Mouse (Mus musculus) ES-CJ7 (cell line): ENCODE results near the gene Shisa5.

Source experiments
- DNase-seq: peaks from one replicate; pipeline ENCODE4 v3.0.0; 2011; ENCODE audit warnings: low read depth, low spot score

Shisa5 gene

DNA sequence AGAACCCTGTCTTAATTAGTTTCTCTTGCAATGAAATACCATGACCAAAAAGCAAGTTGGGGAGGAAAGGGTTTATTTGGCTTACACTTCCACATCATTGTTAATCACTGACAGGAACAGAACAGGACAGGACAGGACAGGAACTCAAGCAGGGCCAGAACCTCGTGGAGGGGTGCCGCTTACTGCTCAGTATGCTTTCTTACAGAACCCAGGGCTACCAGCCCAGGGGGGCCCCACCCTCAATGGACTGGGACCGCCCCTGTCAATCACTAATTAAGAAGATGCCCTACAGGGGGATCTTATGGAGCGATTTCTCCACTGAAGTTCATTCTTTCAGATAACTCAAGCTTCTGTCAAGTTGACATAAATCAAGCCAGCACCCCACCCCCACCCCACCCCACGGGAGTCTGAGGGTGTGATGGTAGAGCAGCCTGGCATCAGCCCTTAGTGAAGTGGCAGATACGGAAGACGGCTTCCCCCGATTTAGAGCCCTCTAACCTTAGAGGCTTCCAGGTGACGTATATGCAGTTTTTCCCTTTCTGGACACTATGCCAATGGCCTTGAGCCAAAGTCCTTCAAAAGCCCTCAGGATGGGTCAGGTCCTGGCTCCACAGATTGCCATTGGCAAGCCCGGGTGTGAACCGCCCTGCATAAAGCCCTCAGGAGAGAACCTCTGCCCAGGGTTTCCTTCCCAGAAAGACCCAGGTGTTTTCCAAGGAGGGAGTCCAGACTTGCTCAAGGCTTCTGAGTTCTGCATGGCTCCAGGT is 55.6 kb downstream of the Shisa5 start:
- no peak for DNase-seq

DNA sequence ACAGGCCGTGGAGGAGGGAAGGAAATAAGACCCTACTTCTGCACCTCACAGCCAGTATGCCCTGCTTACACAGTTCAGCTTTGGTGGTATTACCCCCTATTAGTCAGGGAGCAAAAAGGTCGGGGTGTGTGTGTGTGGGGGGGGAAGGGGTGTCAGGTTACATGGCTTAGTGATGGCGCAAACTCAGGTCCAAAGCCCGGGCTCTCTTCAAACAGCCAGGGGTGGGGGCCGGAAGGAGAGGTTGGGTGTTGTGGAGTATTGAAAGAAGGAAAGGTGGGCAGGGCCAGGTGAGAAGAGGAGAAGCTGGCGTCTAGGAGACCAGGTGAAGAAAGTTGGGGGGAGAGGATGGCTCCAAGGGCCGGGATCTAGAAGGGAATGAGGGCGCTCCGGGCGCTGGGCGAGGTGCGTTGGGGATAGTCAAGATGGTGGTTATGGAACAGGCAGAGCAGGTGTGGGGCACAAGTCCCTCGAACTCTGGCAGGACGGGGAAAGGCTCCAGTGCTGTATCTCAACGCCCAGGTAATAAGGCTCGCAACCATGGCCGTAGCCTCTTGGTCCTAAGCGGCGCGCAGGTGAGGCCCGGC is 56.3 kb downstream of the Shisa5 start:
- peak; percentile 40 for DNase-seq

DNA sequence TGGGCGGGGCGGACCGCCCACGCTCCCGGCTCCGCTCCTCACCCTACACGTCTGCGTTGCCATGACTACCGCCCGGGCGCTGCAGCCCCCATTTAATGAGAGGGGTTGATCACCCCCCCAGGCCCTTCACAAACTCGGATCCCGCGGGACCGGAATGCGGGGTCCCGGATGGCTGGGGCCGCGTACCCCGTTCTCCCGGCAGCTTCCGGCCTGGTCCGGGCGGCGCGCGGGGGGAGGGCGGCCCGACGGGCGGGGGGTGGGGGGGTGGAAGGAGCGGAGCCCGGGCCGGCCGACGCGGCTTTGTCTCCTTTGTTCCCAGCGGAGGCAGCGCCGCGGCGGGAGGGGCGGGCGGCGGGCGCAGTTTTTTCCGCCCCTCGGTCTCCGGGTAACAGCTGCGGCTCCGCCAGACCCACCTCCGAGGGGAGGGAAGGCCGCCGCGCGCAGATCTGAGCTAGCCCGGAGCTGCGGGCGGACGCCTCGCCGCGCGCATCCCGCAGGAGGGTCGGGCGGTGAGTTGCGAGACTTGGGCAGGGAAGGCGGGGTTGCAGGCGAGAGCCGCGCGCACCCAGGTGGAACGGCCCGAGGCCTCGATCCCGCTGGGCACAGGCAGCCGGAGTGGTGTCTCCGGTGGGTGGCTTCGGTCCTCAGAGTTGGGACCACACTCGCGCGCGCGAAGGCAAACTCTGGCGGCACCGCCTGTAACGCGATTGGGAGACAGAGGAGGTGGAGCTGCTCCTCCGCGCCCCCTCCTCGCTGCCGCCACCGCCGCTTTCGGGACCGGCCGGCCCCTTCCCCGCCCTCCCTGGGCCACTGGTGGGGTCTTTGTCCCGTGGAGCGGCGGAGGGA is 57.0 kb downstream of the Shisa5 start, which contains the start of gene Plxnb1:
Gene Plxnb1 (plus strand): TSS at position 253 of the 846 bp plus-strand sequence.
- peak; percentile 73 for DNase-seq

DNA sequence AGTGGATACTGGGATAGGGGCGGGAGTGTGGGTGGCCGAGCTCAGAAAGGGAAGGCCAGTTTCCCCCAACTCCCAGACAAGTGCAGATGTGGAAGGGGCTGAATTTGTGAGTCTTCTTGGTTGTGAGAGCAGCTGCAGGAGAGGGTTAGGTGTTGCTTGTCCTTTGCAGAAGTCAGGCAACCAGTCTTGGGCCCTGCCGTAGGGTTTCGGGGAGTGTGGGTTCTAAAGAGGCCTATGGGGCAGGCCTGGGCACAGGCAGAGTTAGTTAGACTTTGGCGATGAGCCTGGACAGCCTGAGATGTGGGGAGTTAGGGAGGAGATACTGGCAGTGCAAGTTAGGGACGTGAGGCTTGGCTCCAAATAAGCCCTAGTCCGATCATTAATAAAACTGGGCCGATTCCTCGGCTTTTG is 57.9 kb downstream of the Shisa5 start:
- no peak for DNase-seq

DNA sequence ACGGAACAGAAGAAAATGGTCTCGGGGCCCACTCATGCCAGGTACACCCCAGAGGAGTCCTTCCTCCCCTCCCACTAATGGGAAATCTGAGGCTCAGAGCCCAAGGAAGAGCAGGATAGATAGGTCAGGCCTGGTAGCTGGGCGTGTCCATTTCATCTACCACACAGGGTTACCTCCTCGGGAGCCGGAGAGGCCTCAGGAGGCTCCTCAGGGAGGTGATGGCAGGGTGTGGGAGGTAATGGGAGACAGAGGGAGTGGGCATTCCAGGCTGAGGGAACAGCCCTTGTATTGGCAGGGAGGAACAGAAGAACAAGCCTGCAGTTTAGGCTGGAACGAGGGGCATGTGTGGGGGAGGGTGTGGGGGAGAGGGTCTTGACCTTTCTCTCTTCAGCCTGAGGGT is 58.5 kb downstream of the Shisa5 start:
- DNase-seq, result peak; percentile 54

DNA sequence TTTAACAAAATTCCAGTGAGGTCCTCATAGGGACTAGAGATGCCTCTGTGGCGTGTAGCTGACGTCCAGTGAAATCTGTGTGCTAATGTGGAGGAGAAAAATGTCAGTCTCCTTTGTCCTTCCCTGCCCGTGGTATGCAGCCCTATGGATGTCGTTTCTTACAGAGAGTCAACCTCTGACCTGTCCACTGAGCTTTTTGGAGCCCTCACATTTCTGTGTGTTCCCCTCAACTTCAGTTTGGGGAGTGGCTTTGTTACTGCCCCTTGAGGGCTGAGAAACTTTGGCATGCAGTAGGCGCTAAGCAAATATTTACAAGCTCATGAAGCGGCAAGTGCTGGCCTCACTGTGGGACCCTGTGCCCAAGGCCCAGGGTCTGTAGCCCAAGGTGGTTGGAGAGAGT is 58.9 kb downstream of the Shisa5 start:
- DNase-seq, result no peak

DNA sequence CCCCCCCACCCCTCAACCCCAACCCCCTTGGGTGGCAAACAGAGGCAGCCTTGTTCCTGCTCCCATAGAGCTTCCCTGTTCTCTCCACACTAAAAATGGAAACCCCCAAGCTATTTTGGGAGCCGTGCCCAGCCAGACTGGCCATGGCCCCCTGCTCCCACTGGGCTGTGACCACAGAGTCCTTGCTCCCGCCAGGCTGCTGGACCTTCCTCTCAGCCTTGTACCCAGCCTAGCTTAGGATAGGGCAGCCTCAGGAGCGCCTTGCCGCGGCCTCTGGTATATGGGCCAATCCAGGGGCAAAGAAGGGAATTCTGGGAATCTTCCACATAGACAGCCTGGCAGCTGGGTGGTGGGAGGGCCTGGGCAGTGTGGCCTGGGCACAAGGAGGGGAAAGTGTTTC is 59.5 kb downstream of the Shisa5 start:
- no peak for DNase-seq

DNA sequence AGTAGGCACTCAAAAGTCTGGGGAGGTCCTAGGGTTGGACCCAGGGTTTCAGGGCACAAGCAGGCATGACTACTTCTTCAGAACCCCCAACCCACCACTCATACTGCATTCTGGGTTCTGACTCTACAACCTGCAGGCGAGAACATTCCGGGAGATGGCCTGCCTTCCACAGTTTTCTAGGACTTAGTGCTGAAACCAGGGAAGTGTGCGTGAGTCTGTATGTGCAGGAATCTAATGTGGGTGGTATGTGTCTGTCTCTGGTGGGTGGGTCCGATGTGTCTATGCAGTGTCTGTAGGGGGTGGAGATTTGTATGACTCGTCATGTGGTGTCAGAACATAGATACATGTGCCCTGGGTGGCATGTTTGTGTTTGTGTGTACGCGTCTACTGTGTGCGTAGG is 60.0 kb downstream of the Shisa5 start:
- no peak for DNase-seq

DNA sequence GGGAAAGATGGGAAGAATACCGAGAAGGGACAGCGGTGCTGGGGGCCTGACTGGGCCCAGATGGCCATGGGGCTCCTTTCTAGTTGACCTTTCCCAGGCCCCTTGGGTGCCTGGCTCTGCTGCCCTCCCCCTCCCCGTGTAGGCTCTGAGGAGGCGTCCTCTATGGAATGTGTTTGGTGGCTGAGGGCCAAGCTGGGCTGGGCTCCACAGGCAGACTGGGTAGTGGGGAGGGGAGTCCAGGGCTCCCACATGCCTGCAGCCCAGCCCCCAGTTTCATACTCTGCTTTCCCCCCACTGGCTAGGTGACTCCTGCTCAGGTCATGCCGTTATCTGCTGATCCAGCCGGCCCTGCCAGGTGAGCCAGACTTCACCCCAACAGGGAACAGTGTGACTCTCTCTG is 60.6 kb downstream of the Shisa5 start:
- DNase-seq, result no peak

DNA sequence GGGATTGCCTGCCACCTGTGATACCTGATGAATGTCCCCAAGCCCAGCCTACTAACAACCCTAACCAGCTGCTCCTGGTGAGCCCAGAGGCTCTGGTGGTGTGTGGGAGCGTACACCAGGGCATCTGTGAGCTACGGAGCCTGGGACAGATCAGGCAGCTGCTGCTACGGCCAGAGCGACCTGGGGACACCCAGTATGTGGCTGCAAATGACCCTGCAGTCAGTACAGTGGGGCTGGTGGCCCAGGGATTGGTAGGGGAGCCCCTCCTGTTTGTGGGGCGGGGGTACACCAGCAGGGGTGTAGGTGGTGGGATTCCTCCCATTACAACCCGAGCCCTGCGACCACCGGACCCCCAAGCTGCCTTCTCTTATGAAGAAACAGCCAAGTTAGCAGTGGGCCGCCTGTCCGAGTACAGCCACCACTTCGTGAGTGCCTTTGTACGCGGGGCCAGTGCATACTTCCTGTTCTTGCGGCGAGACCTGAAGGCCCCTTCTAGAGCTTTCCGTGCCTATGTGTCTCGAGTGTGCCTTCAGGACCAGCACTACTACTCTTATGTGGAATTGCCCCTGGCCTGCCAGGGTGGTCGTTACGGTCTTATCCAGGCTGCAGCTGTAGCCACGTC is 62.1 kb downstream of the Shisa5 start:
- no peak for DNase-seq

DNA sequence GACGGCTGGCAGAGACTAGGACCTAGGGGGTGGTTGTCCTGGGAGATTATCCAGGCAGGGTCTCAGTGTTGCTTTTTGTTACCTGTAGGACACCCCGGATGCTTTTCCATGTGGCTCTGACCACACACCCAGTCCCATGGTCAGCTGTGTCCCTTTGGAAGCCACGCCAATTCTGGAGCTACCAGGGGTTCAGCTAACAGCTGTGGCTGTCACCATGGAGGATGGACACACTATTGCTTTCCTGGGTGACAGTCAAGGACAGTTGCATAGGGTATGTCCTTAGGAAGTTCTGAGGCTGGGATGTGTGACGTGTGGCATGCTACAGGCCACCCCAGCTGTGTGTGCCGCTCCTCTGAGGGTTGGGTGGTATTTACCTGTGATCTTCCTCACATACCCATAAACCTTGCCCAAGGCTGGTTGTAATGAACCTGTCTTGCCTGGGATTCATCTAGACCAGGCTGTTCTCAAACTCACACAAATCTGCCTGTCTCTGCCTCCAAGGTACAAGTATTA is 63.6 kb downstream of the Shisa5 start:
- no peak for DNase-seq

DNA sequence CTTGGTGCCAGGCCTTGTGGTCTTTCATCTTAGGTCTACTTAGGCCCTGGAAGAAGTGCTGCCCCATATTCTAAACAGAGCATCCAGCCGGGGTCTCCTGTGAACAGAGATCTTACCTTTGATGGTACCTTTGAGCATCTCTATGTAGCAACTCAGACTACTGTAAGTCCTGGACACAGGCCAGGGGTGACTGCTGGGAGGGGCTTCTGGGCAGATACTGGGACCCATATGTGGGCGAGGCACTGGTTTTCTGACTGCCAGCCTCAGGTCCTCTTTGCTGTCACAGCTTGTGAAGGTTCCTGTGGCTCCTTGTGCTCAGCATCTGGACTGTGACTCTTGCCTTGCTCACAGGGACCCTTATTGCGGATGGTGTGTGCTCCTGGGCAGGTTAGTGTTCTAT is 64.2 kb downstream of the Shisa5 start:
- DNase-seq, result no peak

DNA sequence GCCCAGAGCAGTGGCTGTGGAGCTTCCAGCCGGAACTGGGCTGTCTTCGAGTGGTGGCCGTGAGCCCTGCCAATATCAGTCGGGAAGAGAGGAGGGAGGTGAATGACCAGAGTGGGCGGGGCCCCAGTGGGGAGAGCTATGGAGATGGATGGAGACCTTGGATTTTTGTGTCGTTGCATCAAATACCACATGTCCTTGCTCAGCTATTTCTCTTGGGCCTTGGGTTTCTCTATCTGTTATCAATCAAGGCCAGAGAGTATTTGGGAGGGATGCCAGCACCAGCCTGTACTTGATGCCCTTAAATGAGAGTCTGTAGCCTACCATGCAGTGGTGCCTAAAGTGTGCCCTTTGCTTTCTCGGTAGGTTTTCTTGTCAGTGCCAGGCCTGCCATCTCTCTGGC is 64.9 kb downstream of the Shisa5 start:
- DNase-seq, result no peak

DNA sequence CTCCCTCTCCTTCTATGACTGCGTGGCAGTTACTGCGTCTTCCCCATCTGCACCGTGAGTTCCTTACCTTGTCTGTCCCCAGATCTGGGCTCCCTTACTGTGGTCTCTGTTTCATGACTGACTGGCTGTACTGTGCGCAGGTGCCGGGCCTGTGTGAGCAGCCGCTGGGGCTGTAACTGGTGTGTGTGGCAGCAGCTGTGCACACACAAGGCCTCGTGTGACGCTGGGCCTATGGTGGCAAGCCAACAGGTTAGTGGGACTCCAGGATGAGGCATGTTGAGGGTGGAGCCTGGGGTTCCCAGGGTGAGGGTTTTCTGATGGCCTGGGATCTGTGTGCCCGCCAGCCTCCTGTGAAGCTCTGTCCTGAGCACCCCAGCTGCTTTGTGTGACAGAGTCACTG is 65.7 kb downstream of the Shisa5 start:
- DNase-seq, result no peak

DNA sequence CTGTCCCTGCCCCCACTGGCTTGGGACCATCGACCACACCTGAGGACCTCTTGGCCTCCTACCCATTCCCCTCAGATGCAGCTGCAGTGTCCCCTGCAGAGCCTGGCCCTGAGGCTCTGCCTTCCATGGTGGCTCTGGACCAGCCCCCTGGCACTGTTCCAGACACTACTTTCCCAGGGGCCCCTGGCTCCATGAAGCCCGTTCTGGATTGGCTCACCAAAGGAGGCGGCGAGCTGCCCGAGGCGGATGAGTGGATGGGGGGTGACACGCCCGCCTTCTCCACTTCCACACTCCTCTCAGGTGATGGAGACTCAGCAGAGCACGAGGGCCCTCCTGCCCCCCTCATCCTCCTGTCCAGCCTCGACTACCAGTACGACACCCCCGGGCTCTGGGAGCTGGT is 66.6 kb downstream of the Shisa5 start:
- DNase-seq, result no peak

DNA sequence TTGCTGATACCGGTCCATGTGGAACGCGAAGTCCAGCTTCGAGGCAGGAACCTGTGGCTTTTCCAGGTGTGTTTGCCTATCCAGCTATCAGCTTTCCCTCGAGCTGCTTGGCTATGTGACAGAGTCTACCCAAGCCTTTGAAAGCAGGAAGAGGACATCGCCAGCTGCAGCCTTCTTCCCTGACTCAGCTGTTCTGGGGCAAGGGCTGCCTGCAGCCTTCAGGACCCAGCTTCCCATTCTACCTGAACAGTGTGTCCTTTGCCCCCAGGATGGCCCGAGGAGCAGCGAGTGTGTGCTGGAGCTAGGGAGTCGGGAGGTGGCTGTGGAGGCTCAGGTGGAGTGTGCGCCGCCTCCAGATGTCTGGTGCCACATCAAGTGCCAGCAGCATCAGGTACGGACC is 67.3 kb downstream of the Shisa5 start:
- no peak for DNase-seq

DNA sequence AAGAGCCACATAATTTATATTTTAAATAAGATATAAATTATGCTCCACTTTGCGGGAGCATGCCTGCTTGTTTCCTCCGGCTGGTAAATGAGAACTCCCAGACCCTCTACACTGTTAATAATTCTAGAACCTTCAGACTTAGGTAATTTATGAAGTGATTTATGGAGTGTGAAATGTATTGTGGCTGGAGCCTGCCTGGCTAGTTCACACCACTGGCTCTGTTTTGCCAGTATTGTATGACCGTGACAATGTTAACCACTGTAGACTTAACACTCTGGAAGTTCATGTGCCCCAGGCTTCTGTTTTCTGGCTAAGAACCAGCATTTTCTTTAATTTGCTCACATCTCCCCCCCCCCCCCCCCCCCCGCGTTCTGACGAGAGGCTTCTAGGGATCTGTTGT is 69.0 kb downstream of the Shisa5 start:
- DNase-seq, result no peak
